Mouse (Mus musculus): ENCODE results near the gene Myf6. TPM values are rescaled to one million over a fixed set of nuclear protein-coding genes. Genes with fewer than 3 reads are reported as not detected.

The Myf6 gene
- polyA plus RNA-seq (2012; rRNA removed): 0.61 TPM in 1 of 2 replicates, not detected in the other

DNA sequence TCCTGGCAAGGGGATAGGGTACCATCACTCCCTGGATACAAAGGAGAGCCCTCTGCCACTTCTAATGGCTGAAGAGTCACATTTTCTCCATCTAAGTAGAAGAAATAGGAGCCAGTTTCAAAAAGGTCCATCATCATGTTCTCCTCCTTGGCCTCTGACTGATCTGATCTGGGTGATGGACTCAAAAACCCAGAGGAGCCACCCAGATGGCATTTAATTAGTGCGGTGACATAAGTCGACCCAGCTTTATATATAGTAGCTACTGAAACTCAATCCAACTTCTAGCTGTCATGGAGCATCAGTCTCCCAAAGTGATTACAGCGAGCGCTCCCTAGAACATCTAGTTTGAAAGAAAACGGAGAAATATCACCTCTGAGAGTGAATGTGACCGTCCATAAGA is at the start of gene Myf6:
TSS of gene Myf6 (minus strand) at position 170 of the 400 bp plus-strand sequence.
- no peak for DNase-seq
- H3K27ac ChIP-seq (ENCODE audit: insufficient read depth, low read depth, low read length): no peak within 1 kb of the TSS
- no peaks in the 10 kb centered on the region for H3K36me3 ChIP-seq (ENCODE audit: control insufficient read depth, insufficient read depth, low read length)
- TF ChIP-seq CTCF (conservative IDR thresholded peaks at IDR 0.05; ENCODE audit: insufficient read depth, insufficient read length, low read depth, low read length): no peak
- no peak for TF ChIP-seq POLR2A (IDR thresholded peaks at IDR 0.05; ENCODE audit: low read depth, low read length)
- H3K4me1 ChIP-seq (ENCODE audit: control insufficient read depth, insufficient read depth, low read length): no peaks in the 10 kb centered on the region
- H3K4me3 ChIP-seq (ENCODE audit: insufficient read depth, low read depth, low read length): no peak within 1 kb of the TSS
- 57% methylated on average over 6 of the region's 6 CpGs for WGBS
- H3K27me3 ChIP-seq (replicated peaks; ENCODE audit: control insufficient read depth, insufficient read depth, low read length): no peaks in the 10 kb centered on the region; the same call in 1 of the 2 replicates

GRCm38 (mm10) chr10:107543026-107543425 is 48.5 kb upstream of the Myf6 start:
- DNase-seq: no peak
- H3K4me3 ChIP-seq (ENCODE audit: insufficient read depth, low read depth, low read length): no peak overlapping the region
- no peaks in the 10 kb centered on the region for H3K27me3 ChIP-seq (replicated peaks; ENCODE audit: control insufficient read depth, insufficient read depth, low read length)
- H3K36me3 ChIP-seq (ENCODE audit: control insufficient read depth, insufficient read depth, low read length): no peaks in the 10 kb centered on the region
- 16% methylated on average over 1 of the region's 1 CpGs for WGBS
- TF ChIP-seq POLR2A (IDR thresholded peaks at IDR 0.05; ENCODE audit: low read depth, low read length) (no peak), CTCF (conservative IDR thresholded peaks at IDR 0.05; ENCODE audit: insufficient read depth, insufficient read length, low read depth, low read length) (no peak)
- no peaks in the 10 kb centered on the region for H3K4me1 ChIP-seq (ENCODE audit: control insufficient read depth, insufficient read depth, low read length)
- no peak overlapping the region for H3K27ac ChIP-seq (ENCODE audit: insufficient read depth, low read depth, low read length)

- Histone ChIP-seq H3K36me3 (ENCODE audit: control insufficient read depth, insufficient read depth, low read length) (no peaks in the 10 kb centered on the region), H3K27ac (ENCODE audit: insufficient read depth, low read depth, low read length) (no peak overlapping the region), H3K4me3 (ENCODE audit: insufficient read depth, low read depth, low read length) (no peak overlapping the region), H3K4me1 (ENCODE audit: control insufficient read depth, insufficient read depth, low read length) (no peaks in the 10 kb centered on the region), H3K27me3 (replicated peaks; ENCODE audit: control insufficient read depth, insufficient read depth, low read length) (no peaks in the 10 kb centered on the region)
- TF ChIP-seq CTCF (conservative IDR thresholded peaks at IDR 0.05; ENCODE audit: insufficient read depth, insufficient read length, low read depth, low read length): no peak
- no peak for TF ChIP-seq POLR2A (IDR thresholded peaks at IDR 0.05; ENCODE audit: low read depth, low read length)
- DNase-seq: no peak
- WGBS: 80% methylated on average over 1 of the region's 1 CpGs
Observed at GRCm38 (mm10) chr10:107528758-107529157, 34.2 kb upstream of the Myf6 start.

GRCm38 (mm10) chr10:107519216-107519615 is 24.7 kb upstream of the Myf6 start:
- H3K27me3 ChIP-seq (replicated peaks; ENCODE audit: control insufficient read depth, insufficient read depth, low read length): no peaks in the 10 kb centered on the region
- no peak for DNase-seq
- no peaks in the 10 kb centered on the region for H3K4me1 ChIP-seq (ENCODE audit: control insufficient read depth, insufficient read depth, low read length)
- no peaks in the 10 kb centered on the region for H3K36me3 ChIP-seq (ENCODE audit: control insufficient read depth, insufficient read depth, low read length)
- no peak overlapping the region for H3K4me3 ChIP-seq (ENCODE audit: insufficient read depth, low read depth, low read length)
- no peak for TF ChIP-seq POLR2A (IDR thresholded peaks at IDR 0.05; ENCODE audit: low read depth, low read length)
- no peak for TF ChIP-seq CTCF (conservative IDR thresholded peaks at IDR 0.05; ENCODE audit: insufficient read depth, insufficient read length, low read depth, low read length)
- whole genome bisulfite sequencing: 58% methylated on average over 5 of the region's 5 CpGs
- H3K27ac ChIP-seq (ENCODE audit: insufficient read depth, low read depth, low read length): no peak overlapping the region

- no peak for TF ChIP-seq CTCF (conservative IDR thresholded peaks at IDR 0.05; ENCODE audit: insufficient read depth, insufficient read length, low read depth, low read length)
- no peak for TF ChIP-seq POLR2A (IDR thresholded peaks at IDR 0.05; ENCODE audit: low read depth, low read length)
- Histone ChIP-seq H3K36me3 (ENCODE audit: control insufficient read depth, insufficient read depth, low read length) (no peaks in the 10 kb centered on the region), H3K27me3 (replicated peaks; ENCODE audit: control insufficient read depth, insufficient read depth, low read length) (no peaks in the 10 kb centered on the region), H3K4me1 (ENCODE audit: control insufficient read depth, insufficient read depth, low read length) (no peaks in the 10 kb centered on the region), H3K27ac (ENCODE audit: insufficient read depth, low read depth, low read length) (no peak overlapping the region), H3K4me3 (ENCODE audit: insufficient read depth, low read depth, low read length) (no peak overlapping the region)
- peak; percentile 21 for DNase-seq
- WGBS: 48% methylated on average over 7 of the region's 7 CpGs
Observed at GRCm38 (mm10) chr10:107516641-107517040, 22.1 kb upstream of the Myf6 start.

- H3K27me3 ChIP-seq (replicated peaks; ENCODE audit: control insufficient read depth, insufficient read depth, low read length): no peaks in the 10 kb centered on the region
- H3K36me3 ChIP-seq (ENCODE audit: control insufficient read depth, insufficient read depth, low read length): no peaks in the 10 kb centered on the region
- H3K4me3 ChIP-seq (ENCODE audit: insufficient read depth, low read depth, low read length): no peak overlapping the region
- H3K27ac ChIP-seq (ENCODE audit: insufficient read depth, low read depth, low read length): no peak overlapping the region
- H3K4me1 ChIP-seq (ENCODE audit: control insufficient read depth, insufficient read depth, low read length): no peaks in the 10 kb centered on the region
- TF ChIP-seq CTCF (conservative IDR thresholded peaks at IDR 0.05; ENCODE audit: insufficient read depth, insufficient read length, low read depth, low read length): no peak
- TF ChIP-seq POLR2A (IDR thresholded peaks at IDR 0.05; ENCODE audit: low read depth, low read length): no peak
- no peak for DNase-seq
- WGBS: 69% methylated on average over 7 of the region's 7 CpGs
Observed at GRCm38 (mm10) chr10:107514735-107515134, 20.2 kb upstream of the Myf6 start.

DNA sequence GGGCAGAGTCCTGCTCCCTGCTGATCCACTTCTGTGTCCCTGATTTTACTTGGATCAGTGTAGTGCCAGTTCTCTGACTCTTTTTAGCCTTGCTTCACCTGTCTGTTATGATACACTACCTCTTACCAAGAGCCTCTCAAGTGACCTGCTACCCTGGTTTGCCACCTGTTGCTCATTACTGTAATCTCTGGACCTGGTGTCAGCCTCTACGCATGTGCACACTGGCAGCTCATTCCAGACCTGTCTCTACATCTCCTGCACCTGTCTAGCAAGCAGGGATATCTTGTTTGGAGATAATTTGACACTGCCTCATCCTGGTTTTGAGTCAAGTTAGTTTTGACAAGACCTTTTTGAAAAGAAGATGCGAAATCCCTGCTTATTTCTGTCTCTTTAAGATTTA is 11.9 kb upstream of the Myf6 start:
- H3K36me3 ChIP-seq (ENCODE audit: control insufficient read depth, insufficient read depth, low read length): no peaks in the 10 kb centered on the region
- DNase-seq: no peak
- H3K27me3 ChIP-seq (replicated peaks; ENCODE audit: control insufficient read depth, insufficient read depth, low read length): no peaks in the 10 kb centered on the region
- H3K4me3 ChIP-seq (ENCODE audit: insufficient read depth, low read depth, low read length): no peak overlapping the region
- 90% methylated on average over 2 of the region's 2 CpGs for WGBS
- no peaks in the 10 kb centered on the region for H3K4me1 ChIP-seq (ENCODE audit: control insufficient read depth, insufficient read depth, low read length)
- TF ChIP-seq CTCF (conservative IDR thresholded peaks at IDR 0.05; ENCODE audit: insufficient read depth, insufficient read length, low read depth, low read length): no peak
- TF ChIP-seq POLR2A (IDR thresholded peaks at IDR 0.05; ENCODE audit: low read depth, low read length): no peak
- no peak overlapping the region for H3K27ac ChIP-seq (ENCODE audit: insufficient read depth, low read depth, low read length)

Data from kidney, adult 2 months (tissue).